Mouse (Mus musculus) heart, postnatal 4 days (tissue): ENCODE measurements around the gene Gm20696. TPM values are rescaled to one million over a fixed set of nuclear protein-coding genes. Genes with fewer than 3 reads are reported as not detected.

ENCODE experiments used
- DNase-seq: peaks from one replicate; pipeline ENCODE4 v3.0.0; 2021
- total RNA-seq, 2 experiments: library from RNA; stranded (reverse); gene quantifications; 2 replicates each; pipeline ENCODE4 v1.2.3; 2021

The Gm20696 gene
- total RNA-seq, 2 experiments from 2014 or later, result 2.5 to 3.4 TPM

DNA sequence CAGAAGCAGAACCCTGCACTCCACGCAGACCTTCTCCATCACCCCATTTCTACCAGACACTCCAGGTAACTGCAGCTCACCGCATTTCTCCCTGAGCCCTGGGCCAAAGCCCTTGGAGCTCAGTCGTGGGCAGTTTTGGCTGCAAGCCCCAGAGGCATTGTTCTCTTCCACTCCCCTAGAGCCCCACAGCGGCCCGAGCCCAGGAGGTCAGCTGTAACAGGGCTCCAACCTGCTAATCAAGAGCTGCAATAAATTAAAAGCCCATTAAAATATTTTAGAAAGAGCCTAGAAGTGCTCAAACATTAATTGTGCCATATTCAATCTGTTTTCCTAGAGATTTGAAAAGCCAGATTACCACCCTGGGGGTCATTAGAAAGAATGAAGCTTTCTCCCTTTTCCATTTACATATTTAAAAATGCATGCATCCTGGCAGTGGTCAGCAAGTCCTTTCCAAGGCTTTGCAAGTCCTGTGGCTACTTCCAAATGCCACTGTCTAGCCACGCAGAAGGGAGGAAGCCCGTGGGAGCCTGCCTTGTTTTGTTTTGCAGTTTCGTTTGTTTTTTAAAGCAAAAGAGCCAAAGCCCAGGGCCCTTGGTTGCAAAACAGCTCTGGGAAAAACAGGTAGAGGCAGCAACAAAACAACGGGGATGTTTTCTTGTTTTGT lies 227.3 kb downstream of the Gm20696 start:
- DNase-seq, result peak; percentile 47

DNA sequence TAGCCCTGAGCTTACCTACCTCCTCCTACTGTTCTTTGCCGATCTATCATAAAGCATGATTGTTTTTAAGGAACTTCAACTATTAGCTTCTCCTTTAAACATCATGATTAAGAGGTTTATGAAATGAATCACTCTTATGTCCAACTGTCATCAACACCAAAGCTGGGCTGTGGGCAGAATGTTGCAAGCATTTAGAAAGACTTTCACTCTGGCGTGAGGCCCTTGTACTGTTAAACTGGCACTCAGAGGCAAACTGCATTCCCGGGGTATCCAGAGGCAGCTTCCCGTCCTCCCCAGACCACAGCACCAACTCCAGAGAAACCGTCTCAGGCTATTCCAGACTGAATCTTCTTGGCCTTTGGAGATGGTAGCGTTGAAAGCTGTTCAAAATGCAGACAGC lies 230.2 kb downstream of the Gm20696 start:
- DNase-seq, result no peak

DNA sequence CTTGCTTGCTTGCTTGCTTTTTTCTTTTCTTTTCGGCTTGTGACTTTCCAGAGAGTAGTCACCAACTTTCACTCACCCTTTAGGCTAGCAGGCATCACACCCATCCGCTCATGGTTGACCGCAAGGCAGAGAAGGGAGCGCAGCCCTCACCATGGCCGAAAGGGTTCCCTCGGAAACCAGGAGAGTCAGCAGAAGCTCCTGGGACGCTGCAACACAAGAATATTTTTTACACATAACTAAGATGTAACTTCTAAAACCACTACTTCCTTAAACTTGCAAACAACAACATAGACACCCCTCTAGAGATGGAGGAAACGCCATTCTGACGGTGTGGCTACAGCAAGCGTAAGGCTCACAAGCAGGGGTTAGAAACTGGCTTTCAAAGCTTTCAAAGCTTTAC lies 231.5 kb downstream of the Gm20696 start:
- DNase-seq, result no peak

DNA sequence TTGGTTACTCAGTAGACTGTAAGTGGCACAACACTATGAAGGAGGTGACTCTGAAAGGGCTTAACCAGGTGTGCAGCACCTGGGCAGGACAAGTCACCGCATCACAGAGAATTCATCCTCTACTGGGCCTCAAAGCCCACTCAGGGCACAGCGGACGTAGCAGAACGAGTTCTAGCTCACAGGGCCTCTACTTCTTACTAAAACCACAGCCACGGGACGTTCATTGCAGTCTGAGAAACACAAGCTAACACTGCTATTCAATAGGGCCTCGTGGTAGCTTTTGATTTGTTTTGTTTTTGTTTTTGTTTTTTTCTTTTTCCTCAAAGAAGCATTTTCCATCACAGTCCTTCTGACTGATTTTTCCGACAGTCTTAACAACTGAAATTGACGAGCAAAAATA lies 233.6 kb downstream of the Gm20696 start:
- DNase-seq, result no peak

DNA sequence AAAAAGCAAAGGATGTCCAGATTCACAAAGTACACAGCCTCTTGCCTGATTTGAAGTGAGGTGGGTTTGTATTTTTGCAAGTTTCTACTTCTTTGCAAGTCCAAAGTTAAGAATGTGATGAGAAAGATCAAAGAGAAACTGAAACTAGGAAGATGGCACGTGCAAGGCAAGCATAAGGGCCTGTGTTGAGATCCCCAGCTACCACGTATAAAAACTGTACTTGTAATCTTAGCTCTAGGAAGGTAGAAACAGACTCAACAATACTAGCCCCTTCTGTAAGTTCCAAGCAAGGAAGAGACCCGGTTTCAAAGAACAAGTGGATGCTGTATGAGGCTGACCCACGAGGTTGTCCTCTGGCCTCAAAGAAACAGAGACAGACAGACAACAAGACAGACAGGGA lies 234.7 kb downstream of the Gm20696 start:
- no peak for DNase-seq

DNA sequence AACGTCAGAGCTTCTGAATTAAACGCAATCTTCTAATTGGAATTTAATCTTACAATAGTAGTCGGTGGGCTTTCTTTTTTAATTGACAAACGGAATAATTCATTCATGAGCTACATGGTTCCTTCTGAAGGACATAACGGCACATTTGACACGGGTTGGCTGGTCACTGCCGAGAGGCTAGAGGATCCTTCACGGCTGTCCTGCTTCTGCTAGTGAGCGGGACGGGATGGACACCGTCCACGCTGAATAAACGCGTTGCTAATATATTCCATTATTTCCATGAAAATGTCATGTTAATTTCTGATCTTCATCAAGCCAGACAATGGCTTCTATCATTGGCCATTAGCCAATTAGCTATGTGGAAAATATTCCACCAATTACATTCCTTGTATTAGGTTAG lies 236.0 kb downstream of the Gm20696 start:
- DNase-seq, result no peak

DNA sequence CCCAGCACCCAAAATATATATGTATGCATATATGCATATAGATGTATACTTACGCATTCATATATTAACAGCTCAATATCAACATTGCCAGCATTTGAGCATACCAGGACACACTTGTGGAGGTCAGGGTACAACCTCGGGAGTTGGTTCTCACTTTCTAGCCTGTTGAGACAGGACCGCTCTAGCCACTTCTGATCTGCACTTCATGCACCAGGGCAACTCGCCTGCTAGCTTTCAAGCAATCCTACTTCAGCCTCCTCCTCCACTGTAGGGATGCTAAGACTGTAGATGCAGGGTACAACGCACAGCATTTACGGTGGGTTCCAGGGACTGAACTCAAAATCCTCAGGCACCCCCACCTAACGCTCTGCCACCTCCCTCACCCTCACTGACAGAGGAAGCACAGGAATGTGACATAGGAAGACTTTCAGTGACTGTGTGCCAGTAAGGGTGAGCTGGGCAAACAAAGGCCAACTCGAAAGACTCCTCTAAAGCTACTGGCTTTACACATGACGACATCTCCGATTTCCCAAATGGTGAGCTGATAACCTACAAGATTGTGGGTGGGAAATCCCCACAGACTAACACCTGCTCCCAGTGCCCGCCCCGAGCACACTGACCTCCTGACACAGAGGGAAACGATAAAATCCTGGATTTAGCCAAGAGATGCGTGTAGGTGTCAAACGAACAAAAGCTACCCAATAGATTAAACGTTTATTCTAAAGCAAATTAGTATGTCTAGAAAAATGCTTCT lies 237.0 kb downstream of the Gm20696 start:
- DNase-seq, result no peak

DNA sequence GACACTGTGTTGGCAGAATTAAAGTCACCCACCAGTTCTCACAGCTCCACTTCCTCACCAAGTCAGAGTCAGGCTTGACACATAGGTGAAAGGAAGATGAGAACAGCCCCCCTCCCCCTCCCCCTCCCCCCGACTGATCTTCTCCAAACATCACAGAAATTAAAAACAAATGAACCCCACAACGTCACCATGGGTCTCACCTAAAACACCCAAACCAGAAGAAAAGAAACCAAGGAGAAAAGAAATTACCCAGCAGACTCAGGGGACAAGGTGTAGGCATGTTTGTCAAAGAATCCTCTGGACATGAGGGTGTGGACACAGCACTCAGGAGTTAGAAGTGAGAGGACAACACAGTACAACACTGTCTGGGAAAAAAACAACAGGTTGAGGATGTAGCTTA lies 237.6 kb downstream of the Gm20696 start:
- DNase-seq, result no peak

DNA sequence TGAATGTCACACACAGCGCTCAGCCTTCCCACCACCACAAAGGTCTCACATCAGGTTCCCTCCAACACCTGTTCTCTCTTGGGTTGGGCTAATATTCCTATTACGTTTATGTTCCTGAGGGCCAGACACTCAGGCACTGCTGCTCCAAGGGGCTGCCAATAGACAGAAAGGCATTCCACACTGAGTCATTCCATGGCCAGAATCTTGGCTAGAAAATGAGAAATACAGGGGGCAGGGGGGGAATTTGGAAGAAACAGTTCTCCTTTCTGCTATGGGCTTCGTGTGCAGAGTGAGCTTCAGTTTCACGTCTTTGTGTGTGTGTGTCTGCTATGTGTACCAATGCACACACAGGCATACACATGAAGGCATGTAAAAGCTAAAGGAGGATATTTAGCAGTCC lies 239.3 kb downstream of the Gm20696 start:
- no peak for DNase-seq

DNA sequence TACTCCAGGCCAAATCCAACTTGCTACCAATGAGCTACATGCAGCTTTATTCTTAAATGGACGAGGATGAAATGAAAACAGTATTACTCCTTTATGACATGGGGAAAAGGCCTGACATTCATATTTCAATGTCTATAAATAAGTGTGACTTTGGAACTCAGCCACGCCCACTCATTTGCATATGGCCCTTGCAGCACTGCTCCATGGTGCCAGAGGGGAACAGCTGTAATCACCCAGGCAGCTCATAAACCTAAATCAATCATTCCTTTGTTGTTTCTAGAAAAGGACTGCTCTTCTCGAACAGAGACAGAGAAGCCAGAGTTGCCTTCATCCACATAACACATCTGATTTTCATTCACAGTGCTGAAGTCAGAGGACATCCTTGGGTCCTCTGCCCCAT lies 241.6 kb downstream of the Gm20696 start:
- DNase-seq, result peak; percentile 39

DNA sequence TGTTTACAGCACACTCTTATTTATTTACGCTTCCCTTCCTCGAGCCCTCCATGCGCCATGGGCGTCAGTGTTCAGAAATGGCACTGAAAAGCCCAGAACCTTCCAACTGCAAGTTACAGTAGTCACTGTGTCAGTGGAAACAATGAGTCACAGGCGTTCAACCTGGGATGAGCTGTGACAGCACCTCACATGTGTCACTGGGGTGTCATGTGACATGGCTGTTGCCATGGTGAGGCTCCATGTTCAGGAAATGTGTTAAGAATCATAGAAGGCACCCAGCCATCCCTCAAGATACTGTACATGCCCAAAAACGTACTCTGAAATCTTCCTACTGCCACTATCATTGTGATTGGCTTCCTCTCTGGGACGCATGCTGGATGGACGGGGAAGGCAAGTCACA lies 245.9 kb downstream of the Gm20696 start:
- DNase-seq, result no peak

DNA sequence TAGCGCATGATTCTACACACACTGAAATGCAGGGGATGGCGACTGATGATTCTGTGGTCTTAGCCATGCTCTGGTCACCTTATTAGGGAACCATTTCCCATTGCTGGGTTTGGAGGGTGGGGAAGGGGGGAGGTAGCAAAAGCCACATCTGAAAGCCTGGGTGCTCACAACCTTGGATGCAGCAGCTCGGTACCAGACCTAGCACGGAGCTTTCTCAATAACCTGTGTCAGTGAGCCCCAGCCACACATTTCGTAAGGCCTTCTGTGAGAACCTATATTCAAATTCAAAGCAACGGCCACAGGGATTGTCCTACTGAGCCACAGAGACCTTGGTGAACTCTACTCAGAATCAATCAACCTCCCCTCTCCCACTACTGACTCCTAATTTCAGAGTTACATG lies 254.0 kb downstream of the Gm20696 start:
- no peak for DNase-seq

DNA sequence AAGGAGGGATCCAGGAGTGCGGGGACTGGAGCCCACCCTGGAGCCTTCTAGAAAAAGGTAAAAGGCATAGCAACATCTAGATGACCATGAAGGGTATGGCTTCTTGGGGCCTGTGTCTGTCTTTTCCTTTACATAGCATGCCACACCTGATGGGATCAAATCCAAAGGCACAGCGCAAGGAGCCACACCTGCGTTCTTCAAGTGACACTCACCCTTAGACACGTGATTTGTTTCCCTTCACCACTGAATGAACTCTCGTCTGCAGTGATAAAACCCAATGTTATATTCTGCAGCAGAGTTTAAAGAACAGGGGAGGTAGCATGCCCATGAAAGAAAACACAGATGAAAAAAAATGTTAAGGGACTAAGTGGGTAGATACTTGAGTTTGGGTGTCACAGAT lies 257.0 kb downstream of the Gm20696 start:
- DNase-seq, result no peak

DNA sequence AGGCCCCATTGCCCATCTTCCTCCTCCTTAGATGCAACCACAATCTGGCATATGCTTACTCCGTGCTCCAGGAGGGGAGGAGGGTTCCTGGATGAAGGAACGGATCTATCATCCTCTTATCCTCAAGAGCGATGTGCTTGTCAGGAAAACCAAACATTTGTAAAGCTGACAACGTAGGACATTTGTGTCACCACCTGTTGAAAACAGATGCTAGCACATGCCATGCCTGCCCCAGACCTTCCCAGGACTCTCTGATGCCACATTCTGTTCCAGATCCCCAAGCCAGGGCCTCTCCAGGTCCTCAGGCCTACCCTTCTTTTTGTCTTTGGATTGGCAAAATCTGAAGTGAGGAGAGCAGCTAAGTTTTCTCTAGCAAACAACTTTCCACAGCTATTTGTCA lies 257.7 kb downstream of the Gm20696 start:
- no peak for DNase-seq

DNA sequence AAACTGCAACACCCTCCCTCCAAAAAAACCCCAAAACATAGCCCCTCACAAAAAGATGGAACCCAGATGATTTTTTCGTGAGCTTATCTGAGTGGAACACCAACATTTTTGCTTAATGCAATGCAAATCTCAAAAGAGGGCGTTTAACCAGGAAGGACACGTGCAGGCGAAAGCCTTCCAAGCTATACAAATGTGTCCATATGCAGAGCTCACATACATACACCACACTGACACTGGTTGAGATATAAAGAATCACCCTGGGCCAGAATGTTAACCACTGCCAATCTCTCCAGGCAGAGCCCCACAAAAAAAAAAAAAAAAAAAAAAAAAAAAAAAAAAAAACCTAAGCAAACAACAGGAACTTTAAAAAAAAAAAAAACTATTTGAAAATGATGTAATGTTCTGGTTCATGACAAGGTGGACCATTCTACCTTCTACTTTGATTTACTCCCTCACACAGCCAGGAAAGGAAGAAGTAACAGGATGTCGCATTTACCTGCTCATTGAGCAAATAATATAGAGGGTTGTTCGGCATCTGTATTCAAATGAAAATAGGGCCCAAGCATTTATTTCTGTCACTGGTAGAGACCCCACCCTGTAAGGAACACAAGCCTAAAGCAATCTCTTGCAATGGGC lies 262.7 kb downstream of the Gm20696 start:
- DNase-seq, result no peak

DNA sequence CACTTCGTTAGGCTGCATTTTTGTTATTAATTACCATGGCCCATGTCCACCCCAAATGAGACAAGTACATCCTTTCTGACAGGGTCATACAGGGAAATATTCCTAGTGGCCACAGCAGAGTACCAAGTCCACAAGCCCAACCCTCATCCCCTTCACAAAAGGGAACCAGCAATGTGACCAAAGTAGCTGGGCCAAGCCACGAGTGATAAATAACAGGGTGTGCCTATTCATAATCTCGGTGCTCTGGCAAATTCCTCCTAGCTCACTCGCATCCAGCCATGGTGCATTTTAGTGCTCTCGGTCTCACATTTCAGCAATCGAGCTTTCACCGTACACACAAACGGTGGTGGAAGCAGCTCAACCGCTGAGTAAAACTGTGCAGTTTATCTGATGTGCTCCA lies 263.7 kb downstream of the Gm20696 start:
- no peak for DNase-seq

DNA sequence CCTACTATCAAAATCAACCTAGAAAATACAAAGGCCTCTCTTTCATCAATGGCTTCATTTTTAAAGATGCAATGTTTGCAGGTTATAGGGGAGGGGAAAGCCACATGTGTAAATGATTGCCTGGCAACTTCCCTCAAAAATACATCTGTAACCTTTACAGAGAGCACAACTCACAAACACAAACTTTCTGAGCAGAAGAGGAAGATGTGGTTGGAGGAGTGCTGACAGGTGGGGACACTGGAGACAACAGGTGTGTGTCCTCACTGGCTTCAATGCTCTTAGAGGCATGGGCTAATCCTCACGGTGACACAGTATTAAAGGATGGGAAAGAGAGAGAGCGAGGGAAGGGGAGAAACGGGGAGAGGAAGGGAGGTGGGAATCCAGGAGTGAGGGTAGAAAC lies 264.2 kb downstream of the Gm20696 start:
- no peak for DNase-seq

DNA sequence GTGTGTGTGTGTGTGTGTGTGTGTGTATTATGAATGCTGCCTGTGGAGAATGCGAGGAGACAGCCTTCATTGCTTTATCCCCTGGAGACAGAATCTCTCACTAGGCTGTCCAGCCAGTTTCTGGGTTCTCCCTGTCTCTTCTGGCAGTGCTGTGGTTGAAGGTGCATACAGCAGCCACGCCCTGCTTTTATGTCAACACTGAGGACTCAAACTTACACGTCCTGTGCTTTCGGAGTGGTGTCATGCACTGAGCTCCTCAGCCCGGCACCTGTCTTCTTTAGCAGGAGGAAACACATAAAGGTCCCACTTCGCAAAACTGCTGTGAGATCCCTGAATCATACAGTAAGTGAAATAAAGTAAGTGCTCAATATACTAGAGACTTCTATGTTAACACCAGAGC lies 264.8 kb downstream of the Gm20696 start:
- no peak for DNase-seq

DNA sequence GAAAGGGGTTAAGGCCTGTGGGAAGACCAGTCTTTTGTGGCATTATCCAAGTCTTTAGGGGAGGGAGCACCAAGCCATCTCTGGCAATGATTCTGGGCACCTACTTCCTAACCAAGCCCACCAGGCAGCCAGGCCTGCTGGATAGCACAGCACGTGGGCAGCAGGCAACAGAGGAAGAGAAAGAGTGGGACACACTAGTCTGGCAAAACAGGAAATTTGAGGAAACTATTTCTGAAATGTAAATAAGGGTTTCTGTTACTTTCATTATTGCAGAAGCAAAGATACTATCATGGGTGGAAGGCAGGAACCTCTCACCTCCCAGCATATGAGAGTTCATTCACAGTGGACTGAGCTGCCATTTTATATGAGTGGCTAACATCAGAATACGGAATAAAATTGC lies 265.4 kb downstream of the Gm20696 start:
- DNase-seq, result no peak

DNA sequence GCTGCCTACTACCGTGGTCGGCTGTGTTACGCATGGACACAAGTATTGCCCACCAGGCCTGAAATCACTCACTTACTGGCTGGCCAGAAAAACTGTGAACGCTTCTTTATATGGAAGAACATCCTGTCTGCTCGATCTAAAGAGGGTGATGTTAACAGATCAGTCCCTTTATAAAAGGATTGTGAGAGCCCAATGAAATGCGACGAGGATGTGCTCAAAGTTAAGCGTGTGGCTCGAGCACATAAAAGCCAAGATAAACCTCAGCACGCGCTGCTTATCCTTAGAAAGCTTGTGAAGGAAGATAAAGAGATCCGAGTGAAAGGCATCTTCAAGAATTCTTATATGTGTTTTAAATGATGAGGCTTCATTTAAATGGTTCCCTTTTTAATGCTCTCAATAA lies 270.9 kb downstream of the Gm20696 start:
- no peak for DNase-seq

DNA sequence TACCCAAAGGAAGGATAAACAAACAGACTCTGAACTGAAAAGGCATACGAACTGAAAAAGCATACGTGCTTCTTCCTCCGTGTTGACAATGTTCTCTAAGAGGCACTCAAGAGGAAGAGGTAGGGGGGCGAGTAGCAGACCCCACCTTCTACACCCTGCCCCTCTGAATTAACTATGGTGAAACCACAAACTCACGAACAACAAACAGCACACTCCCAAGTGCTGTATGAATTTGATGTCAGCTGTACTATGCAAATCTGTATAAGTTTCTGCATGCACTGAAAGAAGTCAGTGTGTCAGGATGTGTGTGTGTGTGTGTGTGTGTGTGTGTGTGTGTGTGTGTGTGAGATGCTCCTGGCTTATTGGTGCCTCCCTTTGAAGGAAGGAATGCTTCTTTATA lies 271.8 kb downstream of the Gm20696 start:
- DNase-seq, result no peak

DNA sequence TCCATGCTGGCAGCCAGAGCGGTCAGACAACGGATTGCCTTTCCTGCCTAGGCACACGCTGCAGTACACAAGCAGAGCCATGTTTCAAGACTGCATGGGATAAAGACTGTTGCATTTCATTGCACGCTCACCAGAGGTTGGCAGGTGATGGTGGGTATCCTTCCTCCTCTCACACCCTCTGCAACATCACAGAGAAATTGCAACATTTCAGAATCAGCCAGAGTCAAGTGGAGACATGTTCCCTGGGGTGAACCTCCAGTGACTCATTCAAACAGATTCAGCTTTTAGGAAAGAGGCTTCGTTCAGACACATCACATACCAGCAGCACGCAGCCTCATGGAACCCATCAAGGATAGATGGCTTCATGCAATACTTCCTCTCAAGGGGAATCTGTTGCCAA lies 274.1 kb downstream of the Gm20696 start:
- DNase-seq, result no peak

DNA sequence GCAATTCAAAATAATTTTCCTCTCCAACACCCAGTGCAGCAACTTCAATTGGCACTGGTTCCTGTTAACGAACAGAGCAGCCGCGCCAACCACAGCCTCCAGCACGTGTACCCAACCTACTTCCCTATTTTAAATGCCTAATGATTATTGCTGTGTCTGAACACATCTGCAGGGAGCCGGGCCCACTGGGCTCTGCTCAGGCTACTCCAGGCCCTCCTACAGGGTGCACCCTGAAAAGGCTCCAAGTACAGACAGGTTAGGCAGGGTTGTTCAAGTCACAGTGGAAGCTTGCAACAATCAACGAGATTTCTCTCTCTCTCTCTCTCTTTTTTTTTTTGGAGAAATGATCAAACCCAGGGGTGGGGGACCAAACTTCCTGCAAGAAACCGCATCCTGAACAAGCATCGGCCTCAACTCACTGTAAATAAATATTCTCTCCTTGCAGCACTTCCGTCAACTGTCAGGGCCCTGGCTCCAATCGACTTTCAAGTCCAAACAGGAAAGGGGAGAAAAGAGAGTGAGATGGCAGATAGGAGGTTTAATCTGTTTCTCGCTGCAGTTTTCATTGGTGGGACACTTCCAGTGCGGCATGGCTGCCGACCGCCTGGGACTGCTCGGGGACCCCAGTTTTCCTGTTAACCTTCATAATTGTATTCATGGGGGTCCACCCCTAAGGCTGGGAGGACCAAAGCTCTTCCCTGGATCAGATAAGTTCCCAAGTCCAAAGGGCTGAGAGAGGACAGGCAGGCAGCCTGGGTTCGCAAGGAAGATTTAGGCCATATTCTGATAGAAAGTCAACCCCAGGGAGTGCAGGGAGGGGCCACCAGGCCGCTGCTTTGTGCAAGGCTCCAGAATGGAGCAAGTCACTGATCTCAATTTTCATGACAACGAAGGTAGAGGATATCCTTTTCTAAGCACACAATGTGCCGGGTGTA lies 277.6 kb downstream of the Gm20696 start:
- DNase-seq, result peak; percentile 17
